Mouse (Mus musculus) right cerebral cortex, postnatal 14 days (tissue): ENCODE data around the gene Rln1.

Experiments
- DNase-seq: peaks from one replicate; pipeline ENCODE4 v3.0.0; 2022

The Rln1 gene

DNA sequence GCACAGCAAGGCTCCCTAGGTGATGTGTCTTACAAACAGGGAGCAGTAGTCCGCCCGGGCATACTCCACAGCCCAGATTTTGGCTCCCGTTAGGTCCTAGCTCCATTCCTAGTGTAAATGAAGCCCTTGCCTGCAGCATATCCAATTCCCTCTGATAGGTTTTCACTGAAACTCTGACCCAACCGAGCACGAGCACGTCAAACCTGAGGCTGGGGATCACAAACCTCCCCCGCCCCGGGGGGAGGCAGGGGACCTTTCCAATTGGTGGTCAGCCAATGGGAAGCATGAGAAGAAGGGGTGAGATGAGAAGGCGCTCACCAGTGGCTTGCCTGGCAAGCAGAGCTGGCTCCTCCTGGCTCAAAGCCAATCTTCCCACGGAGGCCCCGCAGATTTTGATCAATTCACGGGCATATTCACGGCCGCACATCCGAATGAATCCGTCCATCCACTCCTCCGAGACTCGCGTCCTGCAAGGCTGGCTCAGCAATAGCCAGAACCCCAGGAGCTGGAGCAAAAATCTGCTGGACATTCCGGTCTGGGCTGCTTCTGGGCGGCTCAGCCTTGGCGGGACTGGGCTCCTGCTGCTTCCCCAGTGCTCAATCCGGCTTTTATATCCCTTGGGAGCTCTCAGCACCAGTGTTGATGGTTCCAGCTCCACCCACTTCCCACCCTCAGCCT lies at the start of gene Rln1:
Gene Rln1, minus strand, starts transcription at position 603 of the 678 bp plus-strand sequence.
- DNase-seq: peak; percentile 45

DNA sequence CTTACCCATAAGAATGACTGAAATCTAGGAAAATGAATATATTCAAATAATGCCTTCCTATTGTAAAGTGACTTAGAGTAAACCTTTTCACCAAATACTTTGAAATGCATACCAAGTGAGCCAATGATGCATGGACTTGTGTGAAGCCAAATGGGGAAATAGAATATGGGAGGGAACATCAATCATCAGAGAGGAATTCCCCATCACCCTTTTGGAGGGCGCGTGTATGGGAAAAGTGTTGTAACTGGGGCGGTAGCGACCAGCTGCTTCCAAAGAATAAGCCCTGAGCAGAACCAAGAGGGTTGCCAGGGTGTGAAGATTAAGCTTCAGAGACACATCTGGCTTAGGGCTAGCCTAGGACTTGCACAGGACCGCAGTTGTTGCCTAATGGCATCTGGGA lies 48.9 kb upstream of the Rln1 start:
- DNase-seq: no peak

DNA sequence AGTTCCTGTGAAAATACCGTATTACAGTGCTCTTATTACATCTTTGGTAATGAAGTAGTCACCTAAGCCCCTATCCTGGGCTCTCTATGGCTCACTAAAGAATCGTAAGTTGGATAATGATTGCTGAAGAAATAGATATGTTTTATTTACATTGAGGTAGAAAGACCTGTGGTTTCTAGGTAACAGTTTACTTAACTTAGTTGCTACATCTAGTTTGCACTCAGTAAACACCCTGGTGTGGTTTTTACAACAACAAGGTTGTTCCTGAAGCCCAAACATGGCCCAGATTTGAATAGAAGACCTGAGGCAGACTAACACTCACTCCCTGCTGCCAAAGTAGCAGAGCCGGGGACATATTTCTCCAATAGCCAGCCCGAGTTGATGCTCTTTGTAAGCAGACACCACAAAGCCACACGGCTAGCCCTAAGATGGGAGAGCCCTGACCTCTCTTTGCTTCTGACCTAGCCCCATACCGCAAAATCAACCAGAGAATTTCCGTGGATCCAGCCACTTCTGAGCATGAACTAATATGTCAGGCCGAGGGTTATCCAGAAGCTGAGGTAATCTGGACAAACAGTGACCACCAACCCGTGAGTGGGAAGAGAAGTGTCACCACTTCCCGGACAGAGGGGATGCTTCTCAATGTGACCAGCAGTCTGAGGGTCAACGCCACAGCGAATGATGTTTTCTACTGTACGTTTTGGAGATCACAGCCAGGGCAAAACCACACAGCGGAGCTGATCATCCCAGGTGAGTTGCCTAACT lies 45.6 kb upstream of the Rln1 start:
- DNase-seq: no peak

DNA sequence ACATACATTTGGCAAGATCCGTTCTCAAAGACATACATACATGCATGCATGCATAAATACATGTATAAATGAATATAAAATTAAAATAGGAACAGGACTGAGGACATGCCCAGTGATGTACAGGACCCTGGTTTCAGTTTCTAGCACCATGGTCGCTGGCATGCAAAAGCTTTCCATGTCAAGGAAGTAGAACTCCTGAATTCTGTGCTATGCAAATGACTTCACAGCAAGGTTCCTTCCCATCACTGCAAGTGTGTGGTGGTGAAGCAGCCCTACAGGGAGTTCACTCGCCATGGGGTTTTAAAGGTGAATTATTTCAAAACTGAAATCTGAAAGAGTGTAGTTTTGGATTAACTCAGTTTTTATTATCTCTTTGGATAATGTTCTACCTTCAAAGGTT lies 41.9 kb upstream of the Rln1 start:
- no peak for DNase-seq

DNA sequence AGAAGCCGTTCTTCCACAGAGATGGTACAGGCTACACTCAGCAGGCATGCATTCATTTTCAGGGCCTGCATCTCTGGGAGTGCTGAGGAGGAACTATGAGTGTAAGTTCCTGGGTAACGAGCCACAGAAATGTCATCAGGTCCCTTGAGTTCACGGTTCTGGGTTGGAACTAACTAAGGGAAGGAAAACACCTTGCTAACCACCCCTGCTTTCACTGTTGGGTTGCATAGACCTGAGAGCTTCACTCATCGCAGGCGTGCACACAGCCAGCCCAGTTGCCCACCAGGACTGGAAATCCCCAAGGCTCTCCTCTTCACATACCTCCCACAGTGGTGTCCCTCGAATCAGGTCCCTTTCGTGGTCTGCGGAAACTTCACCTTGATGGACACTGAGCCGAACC lies 40.5 kb upstream of the Rln1 start:
- no peak for DNase-seq

DNA sequence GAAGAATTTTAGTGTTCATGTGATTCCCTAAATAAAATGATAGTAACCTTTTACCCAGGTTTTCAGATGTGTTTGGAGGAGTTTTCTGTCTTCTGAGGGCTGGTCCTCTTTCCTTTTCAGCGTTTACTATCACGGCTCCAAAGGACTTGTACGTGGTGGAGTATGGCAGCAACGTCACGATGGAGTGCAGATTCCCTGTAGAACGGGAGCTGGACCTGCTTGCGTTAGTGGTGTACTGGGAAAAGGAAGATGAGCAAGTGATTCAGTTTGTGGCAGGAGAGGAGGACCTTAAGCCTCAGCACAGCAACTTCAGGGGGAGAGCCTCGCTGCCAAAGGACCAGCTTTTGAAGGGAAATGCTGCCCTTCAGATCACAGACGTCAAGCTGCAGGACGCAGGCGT lies 39.0 kb upstream of the Rln1 start:
- no peak for DNase-seq

DNA sequence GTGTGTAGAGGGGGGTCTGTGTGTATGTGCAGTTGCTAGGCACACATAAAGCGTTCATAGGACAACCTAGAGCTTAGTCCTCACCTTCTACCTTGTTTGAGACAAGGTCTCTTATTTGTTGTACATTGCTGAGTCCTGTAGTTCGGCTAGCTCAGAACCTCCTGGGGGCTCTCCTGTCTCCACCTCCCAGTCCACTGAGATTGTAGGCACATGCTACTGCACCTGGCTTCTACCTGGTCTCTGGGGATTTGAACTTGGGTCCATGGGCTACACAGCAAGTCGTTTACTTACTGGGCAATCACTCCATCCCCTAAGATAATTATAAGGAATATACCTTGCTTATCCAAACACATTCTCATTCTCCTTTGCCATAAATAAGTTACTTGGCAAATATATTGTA lies 38.2 kb upstream of the Rln1 start:
- no peak for DNase-seq

DNA sequence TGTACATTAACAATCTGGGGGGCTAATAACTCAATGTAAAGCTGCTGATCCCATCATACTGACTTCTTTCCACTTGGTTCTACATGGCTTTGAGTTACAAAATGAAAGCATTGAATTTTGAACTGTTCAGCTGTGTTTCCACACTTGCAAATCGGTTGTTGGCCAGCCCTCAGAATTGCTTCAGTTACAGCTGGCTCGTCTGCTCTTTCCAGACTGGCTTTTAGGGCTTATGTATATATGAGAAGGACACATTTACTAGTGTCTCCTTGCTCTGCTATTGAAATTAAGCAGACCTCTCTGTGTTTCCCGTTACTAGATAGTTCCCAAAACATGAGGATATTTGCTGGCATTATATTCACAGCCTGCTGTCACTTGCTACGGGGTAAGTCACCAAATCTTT lies 37.7 kb upstream of the Rln1 start:
- peak; percentile 34 for DNase-seq

DNA sequence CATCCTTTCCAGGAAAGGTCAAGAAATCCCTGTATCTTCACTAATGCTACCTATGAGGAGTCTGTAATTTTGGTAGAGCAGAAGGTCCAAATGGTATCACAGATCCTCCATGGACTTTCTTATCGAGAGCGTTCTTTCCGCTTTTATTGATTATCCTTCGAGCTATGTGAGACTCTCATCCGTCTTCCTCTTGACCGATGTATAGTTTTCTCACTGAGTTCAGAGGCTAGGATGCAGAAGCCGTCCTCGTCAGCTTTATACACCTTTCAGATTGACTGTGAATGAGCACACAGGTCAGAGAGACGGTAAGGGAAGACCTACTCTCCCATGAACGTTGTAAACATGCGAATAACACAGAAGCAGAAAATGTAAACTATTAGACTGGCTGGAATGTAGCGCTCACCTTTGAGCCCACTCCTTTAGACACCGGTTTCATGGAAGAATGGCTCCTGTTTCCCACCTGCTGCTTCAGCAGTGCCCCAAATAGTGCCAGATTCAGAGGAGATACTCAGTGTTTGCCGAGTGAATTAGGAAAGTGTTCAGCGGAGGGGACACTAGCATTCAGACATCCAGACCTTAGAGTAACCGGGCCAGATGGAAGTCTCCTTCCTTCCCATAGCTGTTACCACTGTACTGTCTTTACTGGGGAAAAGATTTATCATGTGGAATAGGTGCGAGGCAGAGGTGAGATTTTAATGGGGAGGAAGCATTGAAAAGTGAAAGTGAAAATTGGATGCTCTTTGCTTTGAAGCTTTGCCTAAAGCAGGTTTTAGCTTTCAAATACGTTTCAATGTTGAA lies 37.0 kb upstream of the Rln1 start:
- DNase-seq: no peak

DNA sequence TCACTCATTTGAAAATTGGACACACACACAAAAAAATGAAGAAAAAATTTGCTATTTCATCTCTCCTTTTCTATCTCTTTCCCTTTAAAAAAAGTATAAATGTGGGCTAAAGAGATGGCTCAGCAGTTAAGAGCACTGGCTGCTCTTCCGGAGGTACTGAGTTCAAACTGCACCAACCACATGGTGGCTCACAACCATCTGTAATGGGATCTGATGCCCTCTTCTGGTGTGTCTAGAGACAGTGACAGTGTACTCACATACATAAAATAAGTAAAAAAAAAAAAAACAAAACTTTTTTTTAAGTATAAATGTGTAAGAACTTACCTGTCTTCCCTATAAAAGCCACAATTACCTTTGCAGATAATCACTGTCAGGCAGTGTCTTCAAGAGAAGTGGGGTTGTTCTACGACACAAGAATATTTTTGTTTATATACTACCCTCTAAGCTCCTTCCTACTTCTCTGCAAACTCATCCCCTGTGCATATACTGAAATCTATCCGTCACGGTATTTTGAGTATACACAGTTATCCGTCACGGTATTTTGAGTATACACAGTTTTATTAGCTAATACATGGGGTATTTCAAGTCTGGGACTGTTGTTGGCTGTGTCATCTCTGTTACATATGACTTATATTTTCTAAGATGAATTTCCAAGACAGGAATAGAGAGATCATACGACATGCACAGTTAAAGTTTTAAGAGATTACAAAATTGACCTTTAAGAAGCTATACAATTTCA lies 36.2 kb upstream of the Rln1 start:
- DNase-seq: no peak

DNA sequence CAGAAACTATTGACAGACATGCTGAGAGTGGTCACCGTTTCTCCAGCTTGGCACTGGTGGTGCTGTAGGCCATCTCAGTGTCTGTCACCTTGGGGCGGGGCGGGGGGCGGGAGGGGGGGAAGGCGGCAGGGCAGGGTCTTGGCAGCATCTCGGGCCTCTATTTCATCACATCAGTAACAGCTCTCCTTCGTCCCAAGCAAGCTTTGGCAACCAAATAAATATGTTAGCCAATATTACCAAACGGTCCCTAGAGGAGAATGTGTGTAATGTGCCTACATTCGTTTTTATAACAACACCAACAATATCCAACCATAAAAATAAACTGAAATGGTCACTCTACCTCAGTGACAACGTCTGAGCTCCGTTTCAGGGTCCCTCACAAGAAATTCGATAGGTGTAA lies 35.6 kb upstream of the Rln1 start:
- no peak for DNase-seq

DNA sequence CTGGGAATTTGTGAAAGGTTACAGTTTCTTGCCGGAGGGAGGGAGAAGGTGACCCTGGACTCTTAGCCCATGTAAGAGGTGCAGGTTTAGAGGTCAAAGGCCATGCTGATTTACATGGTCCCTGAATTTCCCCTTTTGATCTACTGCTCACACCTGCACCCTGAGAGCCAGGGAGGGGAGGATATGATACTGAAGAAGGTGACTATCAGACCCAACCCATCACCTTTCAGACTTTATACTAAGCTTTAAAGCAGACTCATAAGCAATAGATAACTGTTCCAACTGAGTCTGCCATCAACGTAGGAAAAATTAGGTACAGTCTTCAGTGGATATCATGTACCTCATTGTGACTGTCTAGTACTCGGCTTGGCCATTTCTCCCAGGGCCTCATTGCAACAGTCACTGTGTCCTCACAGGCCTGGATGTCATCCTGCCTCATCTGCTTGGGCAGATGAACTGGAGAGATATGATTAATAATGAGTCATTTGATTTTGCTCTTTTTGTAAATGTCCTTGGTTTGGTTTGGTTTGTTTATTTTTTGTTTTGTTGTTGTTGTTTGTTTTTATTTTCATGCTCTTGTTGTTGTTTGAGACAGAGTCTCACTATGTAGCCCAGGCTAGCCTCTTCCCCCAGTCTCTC lies 34.3 kb upstream of the Rln1 start:
- DNase-seq: no peak

DNA sequence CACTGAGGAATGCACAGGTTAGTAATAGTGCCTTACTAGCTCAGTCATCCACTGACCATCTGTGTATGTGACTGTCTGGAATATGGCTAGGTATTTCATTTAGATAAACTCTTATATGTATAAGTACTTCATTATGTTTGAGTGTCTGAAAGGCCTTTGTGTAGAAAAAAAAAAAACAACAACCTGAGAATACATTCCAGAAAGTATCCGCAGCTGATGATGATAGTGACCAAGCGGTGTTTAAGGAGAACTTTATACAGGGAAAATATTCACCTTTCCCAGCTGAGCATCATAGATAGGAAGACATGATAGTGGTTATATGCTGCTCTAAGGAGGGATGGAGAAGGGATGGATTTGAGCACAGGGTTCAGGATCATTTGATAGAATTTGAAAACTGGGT lies 33.6 kb upstream of the Rln1 start:
- DNase-seq: no peak

DNA sequence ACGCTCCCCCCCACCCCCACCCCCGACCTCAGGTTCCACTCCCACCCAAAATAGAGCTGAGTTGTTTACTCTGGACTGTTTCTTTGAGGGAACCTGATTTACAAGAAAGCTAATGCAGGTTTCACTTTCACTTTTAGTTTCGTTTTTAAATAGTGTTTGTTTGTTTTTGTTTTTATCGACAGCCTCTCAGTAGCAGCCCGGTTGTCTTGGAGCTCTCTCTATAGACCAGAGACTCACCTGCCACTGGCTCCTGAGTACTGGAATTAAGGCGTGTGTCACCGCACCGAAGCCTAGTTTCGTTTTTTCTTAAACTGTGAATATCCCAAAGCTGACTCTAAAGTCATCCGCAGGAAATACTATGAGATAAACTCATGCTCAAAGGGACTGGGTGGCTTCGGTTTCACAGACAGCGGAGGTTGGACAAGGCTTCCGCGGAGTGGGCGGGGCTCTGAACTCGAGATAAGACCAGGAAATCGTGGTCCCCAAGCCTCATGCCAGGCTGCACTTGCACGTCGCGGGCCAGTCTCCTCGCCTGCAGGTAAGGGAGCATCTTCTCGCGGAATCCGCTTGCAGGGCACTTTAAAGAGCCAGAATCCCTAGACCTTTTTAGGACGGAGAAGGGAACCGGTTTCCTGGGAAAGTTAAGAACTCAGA lies 32.6 kb upstream of the Rln1 start, which contains the start of the genes Plgrkt and Cd274:
Gene Plgrkt, minus strand, starts transcription at position 422 of the 654 bp plus-strand sequence.
Gene Cd274, plus strand, starts transcription at position 487 of the 654 bp plus-strand sequence.
- DNase-seq: peak; percentile 52

DNA sequence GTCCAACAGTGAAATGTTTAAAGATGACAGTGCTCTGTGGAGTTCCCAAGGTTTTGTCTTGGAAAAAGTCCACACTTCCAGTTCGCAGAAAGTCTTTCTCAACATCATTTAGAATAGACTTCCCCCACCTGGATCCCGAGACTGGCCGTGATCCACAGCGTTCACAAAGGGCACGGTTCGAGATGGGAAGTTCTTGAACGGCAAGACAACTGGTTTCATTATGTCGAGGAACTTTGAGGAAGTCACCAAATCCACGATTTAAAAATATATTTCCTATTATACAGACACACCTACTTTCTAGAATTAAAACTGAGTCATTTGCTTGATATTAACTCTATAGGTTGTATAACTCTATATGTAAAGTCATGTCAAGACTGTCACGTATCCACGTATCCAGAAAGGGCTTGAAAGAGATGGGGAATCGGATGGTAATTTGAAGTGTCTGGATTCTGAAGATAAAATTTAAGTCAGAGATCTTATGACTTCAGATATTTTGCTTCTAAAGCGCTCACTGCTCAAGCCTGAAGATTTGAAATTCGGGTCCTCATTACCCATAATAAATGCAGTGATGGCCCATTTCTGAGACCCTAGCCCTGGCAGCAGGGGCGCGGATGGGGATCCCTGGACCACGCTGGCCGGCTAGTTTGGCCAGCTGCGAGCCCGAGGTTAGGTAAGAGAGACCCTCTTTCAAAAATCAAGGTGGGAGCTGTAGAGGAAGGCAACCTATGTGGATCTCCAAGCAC lies 31.9 kb upstream of the Rln1 start:
- DNase-seq: no peak

DNA sequence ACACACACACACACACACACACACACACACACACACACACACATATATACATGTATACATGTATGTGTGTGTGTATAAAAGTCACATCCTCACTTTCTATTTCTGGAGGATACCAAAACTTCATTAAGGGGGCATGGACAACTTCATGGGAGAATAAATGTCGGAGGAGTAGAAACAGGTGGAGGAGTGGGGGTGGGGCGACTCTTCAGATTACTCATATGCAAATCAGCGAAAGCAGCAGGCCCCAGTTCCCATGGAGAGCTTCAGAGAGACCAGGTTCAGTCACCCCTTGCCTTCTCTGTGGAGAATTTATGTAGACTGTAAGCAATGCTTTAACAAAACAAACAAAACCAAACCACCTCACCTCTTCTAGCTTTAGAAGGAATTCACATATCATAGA lies 30.6 kb upstream of the Rln1 start:
- DNase-seq: no peak

DNA sequence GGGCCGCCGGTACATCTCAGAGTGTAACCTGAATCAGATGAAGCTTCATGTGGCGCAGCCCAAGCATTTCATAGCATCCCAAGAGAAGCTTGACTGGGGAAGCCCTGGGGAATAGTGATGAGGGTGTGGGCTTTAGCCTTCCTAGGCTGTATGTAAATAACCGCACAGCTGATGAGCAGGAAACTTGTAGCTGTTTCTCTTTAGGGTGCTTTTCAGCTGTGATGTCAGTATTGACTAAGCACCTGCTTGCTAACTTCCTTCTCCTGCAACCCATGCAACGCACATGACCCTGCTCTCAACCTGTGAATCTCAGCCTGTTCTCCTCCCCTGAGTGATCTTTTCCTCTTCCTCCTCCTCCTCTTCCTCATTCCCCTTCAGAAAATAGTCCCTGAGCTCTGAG lies 29.6 kb upstream of the Rln1 start:
- DNase-seq: no peak

DNA sequence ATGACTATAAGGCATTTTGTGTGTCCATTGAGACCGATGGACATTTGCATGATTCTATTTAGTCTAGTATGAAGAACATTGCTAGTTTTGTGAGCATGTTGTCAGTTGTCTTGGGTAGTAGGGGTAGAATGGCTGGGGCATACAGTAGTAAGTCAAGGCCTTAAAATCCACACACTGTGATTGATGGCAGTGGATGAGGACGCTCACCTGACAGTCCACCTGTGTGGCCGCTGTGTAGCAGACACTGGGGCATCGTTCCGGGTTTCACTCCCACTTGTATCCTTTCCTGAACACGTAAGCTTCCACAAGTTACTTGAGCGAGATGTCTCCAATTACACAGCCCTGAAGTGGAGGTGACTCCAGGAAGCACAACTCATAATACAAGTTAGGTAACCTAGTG lies 29.1 kb upstream of the Rln1 start:
- DNase-seq: no peak

DNA sequence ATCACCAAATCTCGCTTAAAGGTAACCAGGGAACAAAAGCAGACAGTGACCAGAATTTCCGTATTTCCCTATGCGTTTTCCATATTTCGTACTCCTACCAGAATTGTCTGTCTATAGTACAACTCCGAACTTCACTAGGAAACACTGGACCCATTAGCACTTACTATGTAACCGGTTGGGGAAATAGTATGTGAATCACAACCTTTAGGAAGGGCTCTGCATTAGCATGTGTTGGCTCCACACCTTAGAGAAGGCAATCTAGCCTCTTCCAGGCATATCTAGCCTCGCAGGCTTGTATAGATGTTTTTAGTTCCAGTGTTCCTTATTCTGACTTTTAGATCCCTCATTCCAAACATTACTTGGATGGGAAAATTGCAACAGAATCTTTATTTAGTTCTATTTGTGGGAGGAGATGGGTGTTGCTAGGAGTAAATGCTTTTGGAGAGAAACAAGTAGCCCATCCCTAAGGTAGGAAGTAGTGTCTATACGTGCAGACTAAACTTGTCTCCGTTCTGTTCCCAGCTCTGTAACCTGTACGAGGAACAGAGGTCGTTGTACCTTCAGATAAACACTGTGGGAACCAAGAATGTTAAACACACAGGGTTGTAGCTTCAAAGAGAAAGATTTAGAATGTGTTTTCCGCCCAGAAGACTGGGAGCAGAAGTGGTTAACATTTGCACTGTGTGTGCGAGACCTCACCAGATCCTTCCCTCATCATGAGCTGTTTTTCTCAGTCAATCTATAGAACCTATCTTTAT lies 27.9 kb upstream of the Rln1 start:
- DNase-seq: no peak

DNA sequence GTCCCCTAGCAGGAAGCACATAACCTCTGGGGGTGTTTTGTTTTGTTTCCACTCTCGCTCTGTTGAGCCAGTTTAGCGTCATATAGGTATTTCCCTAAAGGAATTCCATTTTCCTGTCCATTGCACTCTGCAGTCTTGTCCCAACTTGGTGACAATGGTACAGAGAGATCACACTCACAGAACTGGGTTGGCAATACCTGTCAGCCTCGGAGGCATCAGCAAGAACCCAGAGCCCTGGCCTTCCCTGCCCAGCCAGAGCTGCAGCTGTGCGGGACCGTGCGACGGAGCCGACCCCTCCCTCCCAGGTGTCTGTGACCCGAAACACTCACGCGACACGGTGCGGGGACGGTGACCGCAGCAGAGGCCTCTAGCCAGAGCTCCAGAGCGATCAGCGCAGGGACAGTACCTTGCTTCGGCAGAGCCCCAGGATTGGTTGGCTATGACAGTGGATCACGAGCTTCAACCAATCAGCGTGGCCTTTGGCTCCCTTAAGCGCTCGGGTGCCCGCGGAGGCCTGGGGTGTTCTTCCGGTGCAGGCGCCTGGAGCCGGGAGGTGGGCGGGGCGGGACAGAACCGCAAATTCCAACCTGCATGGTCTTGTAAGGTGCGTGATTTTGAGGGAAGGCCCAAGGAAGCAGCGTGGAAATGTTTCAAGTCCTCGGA lies 27.1 kb upstream of the Rln1 start:
- DNase-seq: peak; percentile 89
